Mouse (Mus musculus): ENCODE results near the gene Ldlrad3. TPM values are rescaled to one million over a fixed set of nuclear protein-coding genes. Genes with fewer than 3 reads are reported as not detected.

Ldlrad3 gene
- polyA plus RNA-seq, 1 experiment from 2014 or later = 24.6 TPM

DNA sequence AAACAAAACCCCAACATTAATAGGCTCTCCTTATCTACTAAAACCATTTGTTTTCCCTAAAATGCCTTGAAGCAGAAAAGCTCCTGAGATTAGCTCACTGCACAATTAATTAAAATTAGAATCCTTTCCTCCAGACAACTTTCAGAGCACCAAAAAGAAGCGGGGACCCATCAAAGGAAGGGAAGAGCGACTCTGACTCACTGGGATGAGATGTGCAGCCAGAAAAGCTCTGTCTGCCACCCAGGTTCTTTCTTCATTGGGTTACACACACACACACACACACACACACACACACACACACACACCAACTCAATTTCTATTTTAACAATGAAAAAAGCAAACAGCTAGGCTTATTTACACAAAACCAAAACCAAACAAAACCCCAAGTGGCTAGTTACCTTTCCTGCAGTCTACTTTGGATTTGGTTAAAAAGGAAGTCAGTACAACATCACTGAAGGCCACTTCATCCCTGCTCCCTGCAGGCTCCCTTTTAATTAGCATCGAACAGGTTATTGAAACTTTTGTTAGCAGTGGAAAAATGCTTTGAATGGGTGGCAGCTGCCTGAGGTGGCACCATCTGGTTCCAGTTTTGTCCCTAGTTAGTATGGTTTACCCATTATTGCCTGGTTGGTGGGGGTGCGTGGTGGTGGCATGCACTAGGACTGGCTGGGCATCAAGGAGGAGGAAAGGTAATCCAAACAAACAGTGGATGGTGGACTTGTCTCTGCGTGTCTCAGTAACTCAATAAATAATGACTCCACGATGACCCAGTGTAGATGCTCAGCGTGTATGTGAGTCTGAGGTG lies 235.3 kb downstream of the Ldlrad3 start:
- no peak for ATAC-seq
- H3K4me1 ChIP-seq (ENCODE audit: control insufficient read depth, insufficient read depth, low read depth, low read length) = peaks cover 2% of the 10 kb centered on the region; the same call in 1 of the 2 replicates
- no peaks in the 10 kb centered on the region for H3K27me3 ChIP-seq (replicated peaks; ENCODE audit: control insufficient read depth, insufficient read depth, low read length)
- H3K36me3 ChIP-seq (ENCODE audit: control insufficient read depth, insufficient read depth, low read length) = no peaks in the 10 kb centered on the region
- no peak overlapping the region for H3K4me3 ChIP-seq (ENCODE audit: low read length)
- no peaks in the 10 kb centered on the region for H3K9me3 ChIP-seq (ENCODE audit: control insufficient read depth, low read length)
- H3K4me2 ChIP-seq (ENCODE audit: low read length) = no peak overlapping the region
- H3K9ac ChIP-seq (ENCODE audit: low read depth, low read length) = no peak overlapping the region
- WGBS = 68% methylated on average over 7 of the region's 7 CpGs
- H3K27ac ChIP-seq (ENCODE audit: low read depth, low read length) = no peak overlapping the region

- H3K27ac ChIP-seq (ENCODE audit: low read depth, low read length) = no peak overlapping the region
- no peaks in the 10 kb centered on the region for H3K27me3 ChIP-seq (replicated peaks; ENCODE audit: control insufficient read depth, insufficient read depth, low read length)
- no peaks in the 10 kb centered on the region for H3K36me3 ChIP-seq (ENCODE audit: control insufficient read depth, insufficient read depth, low read length)
- WGBS = 91% methylated on average over 1 of the region's 1 CpGs
- H3K4me2 ChIP-seq (ENCODE audit: low read length) = no peak overlapping the region
- H3K4me1 ChIP-seq (ENCODE audit: control insufficient read depth, insufficient read depth, low read depth, low read length) = peaks cover 12% of the 10 kb centered on the region
- no peak overlapping the region for H3K9ac ChIP-seq (ENCODE audit: low read depth, low read length)
- ATAC-seq = no peak
- H3K4me3 ChIP-seq (ENCODE audit: low read length) = no peak overlapping the region
- no peaks in the 10 kb centered on the region for H3K9me3 ChIP-seq (ENCODE audit: control insufficient read depth, low read length)
These were observed 251.2 kb downstream of the Ldlrad3 start for GRCm38 (mm10) chr2:101935006-101935405.

- 76% methylated on average over 3 of the region's 3 CpGs for WGBS
- Histone ChIP-seq H3K36me3 (ENCODE audit: control insufficient read depth, insufficient read depth, low read length) (no peaks in the 10 kb centered on the region), H3K4me1 (ENCODE audit: control insufficient read depth, insufficient read depth, low read depth, low read length) (peaks cover 12% of the 10 kb centered on the region), H3K9me3 (ENCODE audit: control insufficient read depth, low read length) (no peaks in the 10 kb centered on the region), H3K27ac (ENCODE audit: low read depth, low read length) (no peak overlapping the region), H3K9ac (ENCODE audit: low read depth, low read length) (no peak overlapping the region), H3K4me2 (ENCODE audit: low read length) (no peak overlapping the region), H3K27me3 (replicated peaks; ENCODE audit: control insufficient read depth, insufficient read depth, low read length) (no peaks in the 10 kb centered on the region), H3K4me3 (ENCODE audit: low read length) (no peak overlapping the region)
- no peak for ATAC-seq
These were observed 252.9 kb downstream of the Ldlrad3 start for GRCm38 (mm10) chr2:101933301-101933700.

- H3K4me2 ChIP-seq (ENCODE audit: low read length) = no peak overlapping the region
- H3K27me3 ChIP-seq (replicated peaks; ENCODE audit: control insufficient read depth, insufficient read depth, low read length) = no peaks in the 10 kb centered on the region
- no peak overlapping the region for H3K4me3 ChIP-seq (ENCODE audit: low read length)
- H3K4me1 ChIP-seq (ENCODE audit: control insufficient read depth, insufficient read depth, low read depth, low read length) = peaks cover 12% of the 10 kb centered on the region
- H3K27ac ChIP-seq (ENCODE audit: low read depth, low read length) = 0 out of 2 replicates have a peak overlapping the region, but pooled peaks have one; percentile 32
- ATAC-seq = peak; percentile 72
- no peak overlapping the region for H3K9ac ChIP-seq (ENCODE audit: low read depth, low read length)
- H3K9me3 ChIP-seq (ENCODE audit: control insufficient read depth, low read length) = no peaks in the 10 kb centered on the region
- H3K36me3 ChIP-seq (ENCODE audit: control insufficient read depth, insufficient read depth, low read length) = no peaks in the 10 kb centered on the region
- 42% methylated on average over 14 of the region's 14 CpGs for WGBS
These were observed 253.8 kb downstream of the Ldlrad3 start for GRCm38 (mm10) chr2:101932169-101932936.

- H3K36me3 ChIP-seq (ENCODE audit: control insufficient read depth, insufficient read depth, low read length) = no peaks in the 10 kb centered on the region
- no peak for ATAC-seq
- no peak overlapping the region for H3K4me2 ChIP-seq (ENCODE audit: low read length)
- no peaks in the 10 kb centered on the region for H3K9me3 ChIP-seq (ENCODE audit: control insufficient read depth, low read length)
- no peaks in the 10 kb centered on the region for H3K27me3 ChIP-seq (replicated peaks; ENCODE audit: control insufficient read depth, insufficient read depth, low read length)
- H3K27ac ChIP-seq (ENCODE audit: low read depth, low read length) = no peak overlapping the region
- H3K9ac ChIP-seq (ENCODE audit: low read depth, low read length) = no peak overlapping the region
- H3K4me1 ChIP-seq (ENCODE audit: control insufficient read depth, insufficient read depth, low read depth, low read length) = peaks cover 4% of the 10 kb centered on the region
- no peak overlapping the region for H3K4me3 ChIP-seq (ENCODE audit: low read length)
- 22% methylated on average over 12 of the region's 12 CpGs for WGBS
These were observed 260.5 kb downstream of the Ldlrad3 start for GRCm38 (mm10) chr2:101925591-101926188.

- Histone ChIP-seq H3K9ac (ENCODE audit: low read depth, low read length) (no peak overlapping the region), H3K27me3 (replicated peaks; ENCODE audit: control insufficient read depth, insufficient read depth, low read length) (no peaks in the 10 kb centered on the region), H3K36me3 (ENCODE audit: control insufficient read depth, insufficient read depth, low read length) (no peaks in the 10 kb centered on the region), H3K9me3 (ENCODE audit: control insufficient read depth, low read length) (no peaks in the 10 kb centered on the region), H3K4me1 (ENCODE audit: control insufficient read depth, insufficient read depth, low read depth, low read length) (peaks cover 4% of the 10 kb centered on the region), H3K4me3 (ENCODE audit: low read length) (no peak overlapping the region), H3K4me2 (ENCODE audit: low read length) (no peak overlapping the region), H3K27ac (ENCODE audit: low read depth, low read length) (no peak overlapping the region)
- ATAC-seq = no peak
- 65% methylated on average over 3 of the region's 3 CpGs for WGBS
These were observed 261.0 kb downstream of the Ldlrad3 start for GRCm38 (mm10) chr2:101925183-101925582.

DNA sequence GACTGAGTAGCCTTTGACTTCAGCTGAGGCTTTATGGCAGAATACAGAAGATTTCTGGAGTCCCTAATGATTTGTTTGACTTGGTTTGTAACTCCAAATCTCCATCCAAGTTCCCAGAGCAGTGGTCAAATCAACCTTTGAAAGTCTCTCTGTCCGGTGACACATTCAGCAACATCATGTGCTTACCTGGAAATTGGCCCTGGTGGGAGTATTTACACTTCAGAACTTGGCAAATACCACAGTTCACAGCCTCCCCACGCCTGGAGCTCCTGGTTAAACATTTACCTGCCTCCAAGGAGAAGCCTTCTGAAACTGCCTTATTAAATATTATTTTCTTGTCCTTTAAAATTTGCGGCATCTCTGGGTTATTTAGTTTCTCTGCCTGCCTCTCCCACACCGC lies 263.0 kb downstream of the Ldlrad3 start:
- no peaks in the 10 kb centered on the region for H3K36me3 ChIP-seq (ENCODE audit: control insufficient read depth, insufficient read depth, low read length)
- no peak overlapping the region for H3K4me2 ChIP-seq (ENCODE audit: low read length)
- ATAC-seq = no peak
- H3K9me3 ChIP-seq (ENCODE audit: control insufficient read depth, low read length) = no peaks in the 10 kb centered on the region
- no peaks in the 10 kb centered on the region for H3K27me3 ChIP-seq (replicated peaks; ENCODE audit: control insufficient read depth, insufficient read depth, low read length)
- H3K9ac ChIP-seq (ENCODE audit: low read depth, low read length) = no peak overlapping the region
- 88% methylated on average over 4 of the region's 4 CpGs for WGBS
- no peak overlapping the region for H3K27ac ChIP-seq (ENCODE audit: low read depth, low read length)
- no peak overlapping the region for H3K4me3 ChIP-seq (ENCODE audit: low read length)
- peaks cover 4% of the 10 kb centered on the region for H3K4me1 ChIP-seq (ENCODE audit: control insufficient read depth, insufficient read depth, low read depth, low read length)

DNA sequence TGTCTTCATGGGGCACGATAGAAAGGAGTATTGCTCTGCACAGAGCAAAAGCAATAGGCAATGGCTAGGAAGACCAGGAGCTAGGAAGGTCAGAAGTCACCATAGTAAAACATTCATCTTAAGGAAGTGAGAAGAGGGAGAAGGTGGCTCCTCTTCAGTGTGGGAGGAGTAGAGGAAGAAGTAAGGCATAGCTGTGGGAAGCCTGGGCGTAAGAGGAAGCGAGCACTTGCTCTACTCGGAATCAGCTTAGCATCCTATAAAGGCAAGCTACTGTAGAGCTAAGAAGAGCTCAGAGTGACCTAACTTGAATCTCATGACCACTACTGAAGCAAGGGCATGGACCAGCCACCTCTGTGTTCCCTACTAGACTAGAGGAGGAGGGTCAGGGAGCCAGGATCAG lies 263.9 kb downstream of the Ldlrad3 start:
- 98% methylated on average over 4 of the region's 4 CpGs for WGBS
- ATAC-seq = no peak
- Histone ChIP-seq H3K4me3 (ENCODE audit: low read length) (no peak overlapping the region), H3K9me3 (ENCODE audit: control insufficient read depth, low read length) (no peaks in the 10 kb centered on the region), H3K9ac (ENCODE audit: low read depth, low read length) (no peak overlapping the region), H3K36me3 (ENCODE audit: control insufficient read depth, insufficient read depth, low read length) (no peaks in the 10 kb centered on the region), H3K4me2 (ENCODE audit: low read length) (no peak overlapping the region), H3K27me3 (replicated peaks; ENCODE audit: control insufficient read depth, insufficient read depth, low read length) (no peaks in the 10 kb centered on the region), H3K4me1 (ENCODE audit: control insufficient read depth, insufficient read depth, low read depth, low read length) (peaks cover 4% of the 10 kb centered on the region), H3K27ac (ENCODE audit: low read depth, low read length) (no peak overlapping the region)

- Histone ChIP-seq H3K9me3 (ENCODE audit: control insufficient read depth, low read length) (no peaks in the 10 kb centered on the region; the same call in 1 of the 2 replicates), H3K9ac (ENCODE audit: low read depth, low read length) (no peak overlapping the region), H3K4me1 (ENCODE audit: control insufficient read depth, insufficient read depth, low read depth, low read length) (no peaks in the 10 kb centered on the region), H3K4me3 (ENCODE audit: low read length) (no peak overlapping the region), H3K27me3 (replicated peaks; ENCODE audit: control insufficient read depth, insufficient read depth, low read length) (no peaks in the 10 kb centered on the region), H3K36me3 (ENCODE audit: control insufficient read depth, insufficient read depth, low read length) (no peaks in the 10 kb centered on the region), H3K27ac (ENCODE audit: low read depth, low read length) (no peak overlapping the region), H3K4me2 (ENCODE audit: low read length) (no peak overlapping the region)
- 28% methylated on average over 2 of the region's 2 CpGs for WGBS
- ATAC-seq = peak; percentile 54
These were observed 266.0 kb downstream of the Ldlrad3 start for GRCm38 (mm10) chr2:101920136-101920554.
